Mouse (Mus musculus): ENCODE measurements around the gene Prrt2. TPM values are rescaled to one million over a fixed set of nuclear protein-coding genes. Genes with fewer than 3 reads are reported as not detected.

The Prrt2 gene
- total and polyA plus RNA-seq, 3 experiments: 0.12 to 1.4 TPM; not detected in 1

- no peaks in the 10 kb centered on the region for H3K9me3 ChIP-seq (replicated peaks; ENCODE audit: insufficient read depth, low read length)
- peak overlapping the region; percentile 78 for H3K9ac ChIP-seq (ENCODE audit: control insufficient read depth, low read depth, low read length, poor library complexity, severe bottlenecking)
- peaks cover 22 to 47% of the 10 kb centered on the region in 2 experiments for H3K36me3 ChIP-seq (ENCODE audit: control insufficient read depth in 1 of 2, insufficient read depth in 2 of 2, low read length in 2 of 2)
- no peaks in the 10 kb centered on the region for H3K27me3 ChIP-seq (ENCODE audit: control insufficient read depth in 1 of 2, insufficient read depth in 2 of 2, low read length in 2 of 2)
- H3K4me1 ChIP-seq (ENCODE audit: control insufficient read depth in 1 of 2, insufficient read depth in 2 of 2, low read length in 2 of 2): peaks cover 28 to 41% of the 10 kb centered on the region in 2 experiments
- TF ChIP-seq SMC3 (IDR thresholded peaks at IDR 0.05; ENCODE audit: low read depth, low read length) (0 out of 2 replicates have a peak, but pooled peaks have one; percentile 6), TAL1 (IDR thresholded peaks at IDR 0.05; ENCODE audit: low read length) (no peak), TCF12 (IDR thresholded peaks at IDR 0.05; ENCODE audit: low read depth, low read length) (no peak)
- peak overlapping the region; percentile 98 for H3K27ac ChIP-seq (ENCODE audit: control insufficient read depth, low read depth, low read length)
- peak overlapping the region; percentile 50 to 69 for H3K4me3 ChIP-seq (ENCODE audit: control insufficient read depth in 1 of 2, insufficient read depth in 1 of 2, low read depth in 2 of 2, low read length in 2 of 2)
- peaks cover 34% of the 10 kb centered on the region for H3K79me2 ChIP-seq (ENCODE audit: control insufficient read depth, insufficient read depth, low read length, poor library complexity)
- DNase-seq (ENCODE audit: low read depth, low spot score): peak; percentile 47
Measured at GRCm38 (mm10) chr7:127027885-127028284, 6.9 kb upstream of the Prrt2 start.

- H3K27me3 ChIP-seq (ENCODE audit: control insufficient read depth in 1 of 2, insufficient read depth in 2 of 2, low read length in 2 of 2): no peaks in the 10 kb centered on the region
- H3K27ac ChIP-seq (ENCODE audit: control insufficient read depth, low read depth, low read length): peak within 1 kb of the TSS; percentile 98
- H3K36me3 ChIP-seq (ENCODE audit: control insufficient read depth in 1 of 2, insufficient read depth in 2 of 2, low read length in 2 of 2): peaks cover 20 to 53% of the 10 kb centered on the region in 2 experiments
- peak; percentile 100 for DNase-seq (ENCODE audit: low read depth, low spot score)
- peaks cover 28 to 49% of the 10 kb centered on the region in 2 experiments for H3K4me1 ChIP-seq (ENCODE audit: control insufficient read depth in 1 of 2, insufficient read depth in 2 of 2, low read length in 2 of 2)
- peak within 1 kb of the TSS; percentile 59 to 86 for H3K4me3 ChIP-seq (ENCODE audit: control insufficient read depth in 1 of 2, insufficient read depth in 1 of 2, low read depth in 2 of 2, low read length in 2 of 2)
- H3K9ac ChIP-seq (ENCODE audit: control insufficient read depth, low read depth, low read length, poor library complexity, severe bottlenecking): peak within 1 kb of the TSS; percentile 97
- H3K9me3 ChIP-seq (replicated peaks; ENCODE audit: insufficient read depth, low read length): no peaks in the 10 kb centered on the region
- peaks cover 39% of the 10 kb centered on the region for H3K79me2 ChIP-seq (ENCODE audit: control insufficient read depth, insufficient read depth, low read length, poor library complexity)
- TF ChIP-seq MAFK (IDR thresholded peaks at IDR 0.05; ENCODE audit: borderline replicate concordance, low read depth, low read length) (no peak), ZMIZ1 (IDR thresholded peaks at IDR 0.05; ENCODE audit: low read depth, low read length) (peak; percentile 84), USF2 (IDR thresholded peaks at IDR 0.05; ENCODE audit: borderline replicate concordance in 1 of 2, insufficient read depth in 1 of 2, low read depth in 1 of 2, low read length in 2 of 2) (no peak), GATA1 (IDR thresholded peaks at IDR 0.05; ENCODE audit: low read depth, low read length) (no peak), MXI1 (IDR thresholded peaks at IDR 0.05; ENCODE audit: low read depth, low read length) (no peak; the same call in 1 of the 2 replicates), MAZ (IDR thresholded peaks at IDR 0.05; ENCODE audit: low read depth, low read length) (peak; percentile 100), ELF1 (IDR thresholded peaks at IDR 0.05; ENCODE audit: low read depth, low read length) (0 out of 2 replicates have a peak, but pooled peaks have one; percentile 50), POLR2AphosphoS2 (IDR thresholded peaks at IDR 0.05; ENCODE audit: low read length) (peak; percentile 99), TBP (IDR thresholded peaks at IDR 0.05; ENCODE audit: low read depth, low read length) (peak; percentile 78), KAT2A (conservative IDR thresholded peaks at IDR 0.05; ENCODE audit: low read depth, low read length) (no peak; the same call in 1 of the 2 replicates), MEF2A (IDR thresholded peaks at IDR 0.05; ENCODE audit: extremely low read depth, insufficient replicate concordance, low read depth, low read length, poor library complexity, severe bottlenecking) (no peak), MAX (IDR thresholded peaks at IDR 0.05; ENCODE audit: low read length) (peak; percentile 73; the same call in 1 of the 2 replicates), BHLHE40 (IDR thresholded peaks at IDR 0.05; ENCODE audit: borderline replicate concordance, low read depth, low read length) (peak; percentile 15; the same call in 1 of the 2 replicates), E2F4 (IDR thresholded peaks at IDR 0.05; ENCODE audit: borderline replicate concordance, low read depth, low read length) (peak; percentile 93; the same call in 1 of the 2 replicates), HCFC1 (IDR thresholded peaks at IDR 0.05; ENCODE audit: low read depth, low read length) (peak; percentile 88), NRF1 (IDR thresholded peaks at IDR 0.05; ENCODE audit: insufficient read depth, low read depth, low read length, poor library complexity, severe bottlenecking) (peak; percentile 79), TAL1 (IDR thresholded peaks at IDR 0.05; ENCODE audit: low read length) (no peak), POLR2A (IDR thresholded peaks at IDR 0.05; ENCODE audit: control insufficient read depth in 1 of 2, insufficient read depth in 1 of 2, low read depth in 1 of 2, low read length in 2 of 2, poor library complexity in 1 of 2) (peak; percentile 24 to 71; a peak in 2 of 4 replicates), SMC3 (IDR thresholded peaks at IDR 0.05; ENCODE audit: low read depth, low read length) (peak; percentile 19; the same call in 1 of the 2 replicates), NELFE (IDR thresholded peaks at IDR 0.05; ENCODE audit: low read depth, low read length) (peak; percentile 23), CTCF (IDR thresholded peaks at IDR 0.05 in 2 of 3, conservative IDR thresholded peaks at IDR 0.05 in 1 of 3; ENCODE audit: control insufficient read depth in 1 of 3, insufficient read depth in 1 of 3, low read depth in 2 of 3, low read length in 3 of 3, poor library complexity in 1 of 3, severe bottlenecking in 1 of 3) (0 out of 6 replicates have a peak, but pooled peaks of 1 of the 3 experiments have one; percentile 2), CHD1 (IDR thresholded peaks at IDR 0.05; ENCODE audit: low read depth, low read length) (no peak), USF1 (IDR thresholded peaks at IDR 0.05; ENCODE audit: low read depth, low read length) (peak; percentile 69), EP300 (IDR thresholded peaks at IDR 0.05; ENCODE audit: low read depth in 1 of 2, low read length in 2 of 2) (peak in 1 of 2 experiments; percentile 91; a peak in 2 of 4 replicates), TCF12 (IDR thresholded peaks at IDR 0.05; ENCODE audit: low read depth, low read length) (peak; percentile 77), ETS1 (IDR thresholded peaks at IDR 0.05; ENCODE audit: low read depth, low read length) (peak; percentile 79), CHD2 (IDR thresholded peaks at IDR 0.05; ENCODE audit: low read length) (peak; percentile 62), SIN3A (IDR thresholded peaks at IDR 0.05; ENCODE audit: low read length) (peak; percentile 90)
Measured at GRCm38 (mm10) chr7:127026984-127027726, 6.1 kb upstream of the Prrt2 start, which contains the start of gene Maz. Gene Maz, minus strand, starts transcription at chr7:127027037.

Measured in MEL (cell line).